Mouse (Mus musculus) cerebellum, adult 9-10 months (tissue): ENCODE measurements around the gene Pcnx2.

ENCODE experiments used
- DNase-seq: peaks from one replicate; pipeline ENCODE4 v3.0.0; 2022

Gene Pcnx2

GRCm38 (mm10) chr8:125747390-125747789 lies 150.7 kb downstream of the Pcnx2 start:
- no peak for DNase-seq

- DNase-seq = no peak
These were observed 153.1 kb downstream of the Pcnx2 start for GRCm38 (mm10) chr8:125744914-125745576.

GRCm38 (mm10) chr8:125742406-125742805 lies 155.7 kb downstream of the Pcnx2 start:
- no peak for DNase-seq

- DNase-seq = no peak
These were observed 156.3 kb downstream of the Pcnx2 start for GRCm38 (mm10) chr8:125741855-125742254.

GRCm38 (mm10) chr8:125741377-125741776 lies 156.7 kb downstream of the Pcnx2 start:
- DNase-seq = no peak

GRCm38 (mm10) chr8:125740655-125741054 lies 157.5 kb downstream of the Pcnx2 start:
- DNase-seq = no peak

DNA sequence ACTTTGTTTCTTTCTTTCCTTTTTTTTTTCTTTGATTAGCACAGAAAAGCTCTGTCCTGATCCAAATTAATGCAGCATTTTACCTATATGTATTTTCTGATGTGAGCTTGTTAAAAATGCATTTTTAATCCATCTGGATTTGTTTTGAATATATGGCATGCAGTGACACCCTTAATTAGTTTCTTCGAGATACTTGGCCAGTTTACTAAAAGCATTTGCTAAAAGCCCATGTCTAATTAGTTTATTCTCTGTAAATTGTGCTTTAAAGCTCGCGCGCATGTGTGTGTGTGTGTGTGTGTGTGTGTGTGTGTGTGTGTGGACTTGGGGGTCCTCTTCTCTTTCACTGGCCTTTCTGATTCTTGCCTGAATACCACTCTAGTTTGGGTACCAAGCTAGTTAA lies 159.2 kb downstream of the Pcnx2 start:
- no peak for DNase-seq

DNA sequence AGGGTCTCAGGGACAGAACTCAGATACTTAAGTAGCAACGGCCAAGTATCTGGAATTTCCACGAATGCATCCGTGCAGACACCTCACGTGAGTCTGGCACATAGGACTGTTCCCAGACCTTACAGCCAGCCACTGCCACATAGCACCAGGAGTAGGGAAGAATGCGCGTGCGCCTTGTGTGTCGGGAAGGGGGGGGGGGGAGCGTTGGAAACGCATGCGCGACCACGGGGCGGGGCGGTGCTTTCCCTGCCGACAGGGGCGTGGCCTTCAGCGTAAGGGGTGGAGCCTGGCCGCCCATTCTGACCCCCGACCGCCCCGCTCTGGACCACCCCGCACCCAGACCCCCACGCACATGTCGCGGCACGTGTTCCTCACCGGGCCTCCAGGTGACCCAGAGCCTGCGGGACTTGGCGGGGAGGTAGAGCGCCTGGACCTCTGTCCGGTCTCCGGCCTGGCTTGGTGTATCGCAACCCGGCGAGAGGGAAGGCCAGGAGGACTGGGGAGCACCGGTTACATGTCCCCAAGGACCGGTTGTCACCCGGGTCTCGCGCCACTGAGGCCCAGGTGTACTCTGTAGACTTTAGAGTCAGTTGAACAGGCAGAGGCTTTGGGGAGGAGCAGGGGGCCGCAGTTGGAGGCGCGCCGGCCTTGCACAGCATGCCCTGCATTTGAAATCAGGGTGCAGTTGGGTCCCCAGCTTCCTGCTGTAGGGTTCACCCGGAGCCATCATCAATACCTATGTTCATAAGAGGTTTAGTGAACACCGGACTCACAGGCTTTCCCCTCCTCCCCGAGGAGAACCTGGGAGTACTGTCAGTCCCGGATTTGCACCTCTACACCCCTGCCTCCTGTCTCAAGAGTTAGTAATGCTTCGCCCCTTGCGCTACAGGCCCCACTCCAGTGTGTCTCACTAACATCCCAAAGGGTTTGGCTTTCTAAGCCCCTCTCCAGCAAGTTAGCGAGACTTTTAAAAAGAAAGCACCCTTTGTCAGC lies 163.9 kb downstream of the Pcnx2 start:
- peak; percentile 87 for DNase-seq

DNA sequence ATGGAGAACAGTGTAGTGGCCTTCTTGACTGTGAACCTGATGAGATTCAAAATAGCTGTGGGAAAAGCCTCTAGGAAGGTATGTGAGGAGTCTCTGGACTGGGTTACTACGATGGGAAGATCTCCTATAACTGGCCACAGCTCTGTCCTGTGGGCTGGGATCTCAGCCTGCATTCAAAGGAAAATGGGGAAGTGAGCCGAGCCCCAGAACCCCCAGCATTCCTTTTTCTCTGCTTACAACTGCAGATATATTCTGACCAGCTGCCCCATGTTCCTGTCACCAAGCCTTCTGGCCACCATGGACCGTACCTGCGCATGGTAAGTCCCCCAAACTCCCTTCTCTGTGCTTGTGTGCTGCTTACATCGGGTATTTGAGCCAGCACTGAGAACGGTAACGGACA lies 168.4 kb downstream of the Pcnx2 start, which contains the start of gene Ntpcr:
Ntpcr (plus strand) TSS at position 218 of the 400 bp plus-strand sequence.
- no peak for DNase-seq

- no peak for DNase-seq
These were observed 170.3 kb downstream of the Pcnx2 start for GRCm38 (mm10) chr8:125727797-125728196.

- DNase-seq = no peak
These were observed 171.1 kb downstream of the Pcnx2 start for GRCm38 (mm10) chr8:125726986-125727385.

- no peak for DNase-seq
These were observed 172.0 kb downstream of the Pcnx2 start for GRCm38 (mm10) chr8:125726143-125726542.

- no peak for DNase-seq
These were observed 172.9 kb downstream of the Pcnx2 start for GRCm38 (mm10) chr8:125725037-125725820.

GRCm38 (mm10) chr8:125723437-125723836 lies 174.7 kb downstream of the Pcnx2 start:
- no peak for DNase-seq

DNA sequence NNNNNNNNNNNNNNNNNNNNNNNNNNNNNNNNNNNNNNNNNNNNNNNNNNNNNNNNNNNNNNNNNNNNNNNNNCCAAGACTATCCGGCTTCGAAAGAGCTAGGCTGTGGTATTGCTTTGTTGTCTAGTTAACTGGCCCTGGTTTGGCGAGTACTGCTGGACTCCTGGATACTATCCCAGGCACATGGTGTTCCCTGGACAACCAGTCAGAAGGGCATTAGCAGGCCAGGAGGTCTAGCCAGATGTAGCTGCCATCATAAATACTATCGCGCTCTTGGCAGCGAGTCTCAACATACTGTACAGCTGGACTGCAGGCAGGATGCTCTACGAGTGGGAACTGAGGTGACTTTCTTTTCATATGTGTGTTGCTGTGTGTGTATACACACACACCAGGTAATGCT lies 175.4 kb downstream of the Pcnx2 start:
- DNase-seq = no peak

DNA sequence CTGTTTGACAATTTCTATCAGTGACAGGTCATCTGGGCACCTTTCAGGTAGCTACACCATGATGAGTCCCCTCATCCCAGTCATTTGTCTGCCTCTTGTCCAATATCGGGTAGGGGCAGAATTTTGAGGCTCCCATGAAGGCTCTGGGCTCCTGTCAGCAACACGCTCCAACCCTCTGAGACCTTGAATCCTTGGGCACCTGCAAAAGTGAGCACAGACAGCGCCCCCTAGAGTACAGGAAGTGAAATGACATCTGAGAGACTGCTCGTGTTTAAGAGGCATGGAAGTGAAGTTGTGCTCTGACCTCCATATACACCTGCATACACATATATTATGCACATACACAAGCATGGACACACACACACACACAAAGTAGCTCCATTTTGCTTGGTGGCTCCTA lies 179.2 kb downstream of the Pcnx2 start:
- no peak for DNase-seq

DNA sequence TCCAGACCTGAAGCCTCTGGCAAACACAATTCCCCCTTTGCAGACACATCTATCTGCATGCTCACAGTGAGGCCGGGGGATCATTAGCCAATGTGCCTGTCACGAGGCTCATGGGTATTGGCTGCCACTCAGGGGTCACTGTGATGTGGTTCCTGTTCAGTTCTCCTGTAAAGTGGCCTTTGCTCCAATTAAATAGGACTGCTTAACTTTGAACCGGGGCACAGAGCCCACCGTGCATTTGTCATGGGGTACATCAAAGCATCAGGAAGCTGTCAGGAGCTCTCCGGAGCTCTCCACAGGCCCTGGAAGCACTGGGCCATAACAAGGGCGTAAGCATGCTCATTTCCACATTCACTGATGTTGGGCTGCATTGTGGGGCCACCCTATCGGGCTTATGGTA lies 181.5 kb downstream of the Pcnx2 start:
- DNase-seq = no peak

GRCm38 (mm10) chr8:125716211-125716610 lies 181.9 kb downstream of the Pcnx2 start:
- DNase-seq = no peak

DNA sequence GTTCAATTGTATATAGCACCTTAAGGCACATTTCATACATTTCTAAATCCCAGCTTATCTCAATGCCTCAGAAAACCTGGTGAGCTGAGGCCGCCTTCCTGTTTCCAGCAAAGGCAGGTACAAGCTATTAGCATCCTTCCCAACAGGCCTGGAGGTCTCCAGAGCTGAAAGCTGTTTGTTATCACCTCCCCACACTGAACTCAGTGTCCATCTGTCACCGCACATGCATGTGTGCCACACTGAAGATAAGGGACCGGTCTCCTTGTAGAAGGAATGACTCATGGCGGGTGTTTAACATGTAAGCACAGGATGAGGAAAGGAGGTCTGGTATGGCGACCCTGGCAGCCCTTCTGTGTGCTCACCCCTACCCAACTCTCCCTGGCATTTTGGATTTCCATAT lies 186.6 kb downstream of the Pcnx2 start:
- DNase-seq = no peak

GRCm38 (mm10) chr8:125709171-125709570 lies 188.9 kb downstream of the Pcnx2 start:
- no peak for DNase-seq

GRCm38 (mm10) chr8:125705816-125706215 lies 192.3 kb downstream of the Pcnx2 start:
- DNase-seq = no peak

DNA sequence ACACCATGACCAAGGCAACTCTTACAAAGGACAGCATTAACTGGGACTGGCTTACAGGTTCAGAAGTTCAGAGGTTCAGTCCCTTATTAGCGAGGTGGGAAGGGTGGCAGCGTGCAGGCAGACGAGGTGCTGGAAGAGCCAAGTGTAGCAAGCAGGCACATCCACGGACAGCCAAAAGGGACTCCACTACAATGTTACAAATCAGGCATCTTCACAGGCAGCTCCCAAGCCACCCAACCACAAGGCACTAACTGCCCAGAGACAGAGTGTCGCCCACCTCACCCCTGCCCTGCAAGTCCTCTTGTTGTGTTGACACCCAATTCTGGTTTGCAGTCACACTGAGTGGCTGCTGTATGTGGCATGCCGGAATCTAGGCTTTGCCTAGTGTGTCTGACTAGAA lies 193.7 kb downstream of the Pcnx2 start:
- no peak for DNase-seq

DNA sequence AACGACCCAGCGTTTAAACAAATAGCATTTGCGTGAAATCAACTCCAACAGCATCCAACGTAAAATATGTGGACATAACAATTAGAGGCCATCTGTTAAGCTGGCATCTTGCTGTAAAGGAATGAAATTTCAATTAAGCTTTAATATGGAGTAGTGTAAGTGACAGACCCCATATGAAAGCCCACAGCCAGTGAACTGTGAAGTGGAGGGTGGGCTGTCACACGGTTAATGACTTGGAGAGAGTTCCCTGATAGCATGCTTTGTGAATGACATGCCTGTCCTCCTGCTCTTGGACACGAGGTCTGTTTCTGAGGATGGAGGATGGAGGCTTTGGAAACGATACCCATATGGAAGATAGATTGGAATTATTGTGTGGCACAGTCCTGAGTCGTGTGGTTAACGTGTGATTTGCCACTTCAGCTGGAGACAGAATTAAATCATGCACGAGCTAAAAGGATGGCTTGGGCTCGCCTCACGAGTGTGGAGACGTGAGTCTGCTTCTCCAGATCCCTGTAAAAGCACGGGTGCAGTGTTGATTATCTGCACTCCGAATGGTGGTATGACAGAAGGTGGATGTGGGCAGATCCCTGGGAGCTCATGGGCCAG lies 195.1 kb downstream of the Pcnx2 start:
- no peak for DNase-seq
